Mouse (Mus musculus): ENCODE measurements around the gene Susd3. TPM values are rescaled to one million over a fixed set of nuclear protein-coding genes. Genes with fewer than 3 reads are reported as not detected.

The Susd3 gene
- polyA plus RNA-seq, 1 experiment from 2014 or later = 0.81 TPM

GRCm38 (mm10) chr13:49188966-49189360 is 59.5 kb downstream of the Susd3 start:
- H3K4me1 ChIP-seq (ENCODE audit: control insufficient read depth, insufficient read depth, low read length) = peaks cover 18% of the 10 kb centered on the region
- 50% methylated on average over 2 of the region's 2 CpGs for WGBS

GRCm38 (mm10) chr13:49188219-49188965 is 60.1 kb downstream of the Susd3 start:
- Histone ChIP-seq H3K4me2 (peak overlapping the region; percentile 98), H3K9me3 (ENCODE audit: control insufficient read depth, low read length) (no peaks in the 10 kb centered on the region), H3K4me3 (ENCODE audit: low read depth, low read length) (peak overlapping the region; percentile 56), H3K9ac (ENCODE audit: low read length) (peak overlapping the region; percentile 71; the same call in 1 of the 2 replicates), H3K27ac (ENCODE audit: low read depth, low read length) (no peak overlapping the region), H3K27me3 (ENCODE audit: control insufficient read depth, insufficient read depth, low read length) (no peaks in the 10 kb centered on the region), H3K36me3 (ENCODE audit: control insufficient read depth, insufficient read depth, low read length) (no peaks in the 10 kb centered on the region), H3K4me1 (ENCODE audit: control insufficient read depth, insufficient read depth, low read length) (peaks cover 18% of the 10 kb centered on the region)
- ATAC-seq (ENCODE audit: low FRiP score) = peak; percentile 31; the same call in 1 of the 2 replicates
- WGBS = 27% methylated on average over 15 of the region's 15 CpGs
- peak; percentile 84 for DNase-seq (ENCODE audit: low spot score, missing footprints)

More at GRCm38 (mm10) chr13:49188966-49189360, 59.5 kb downstream of the Susd3 start:
- Histone ChIP-seq H3K4me2 (no peak overlapping the region), H3K4me3 (ENCODE audit: low read depth, low read length) (no peak overlapping the region), H3K9ac (ENCODE audit: low read length) (no peak overlapping the region), H3K27ac (ENCODE audit: low read depth, low read length) (no peak overlapping the region), H3K36me3 (ENCODE audit: control insufficient read depth, insufficient read depth, low read length) (no peaks in the 10 kb centered on the region), H3K27me3 (ENCODE audit: control insufficient read depth, insufficient read depth, low read length) (no peaks in the 10 kb centered on the region), H3K9me3 (ENCODE audit: control insufficient read depth, low read length) (no peaks in the 10 kb centered on the region)
- no peak for ATAC-seq (ENCODE audit: low FRiP score)
- DNase-seq (ENCODE audit: low spot score, missing footprints) = no peak

GRCm38 (mm10) chr13:49187288-49188218 is 61.0 kb downstream of the Susd3 start, which contains the start of gene Ninj1:
TSS of gene Ninj1 (plus strand) at chr13:49187485.
- under 1% methylated on average over 87 of the region's 87 CpGs for WGBS
- Histone ChIP-seq H3K4me3 (ENCODE audit: low read depth, low read length) (peak within 1 kb of the TSS; percentile 56), H3K4me1 (ENCODE audit: control insufficient read depth, insufficient read depth, low read length) (peaks cover 18% of the 10 kb centered on the region), H3K9me3 (ENCODE audit: control insufficient read depth, low read length) (no peaks in the 10 kb centered on the region), H3K4me2 (peak within 1 kb of the TSS; percentile 98), H3K36me3 (ENCODE audit: control insufficient read depth, insufficient read depth, low read length) (no peaks in the 10 kb centered on the region), H3K27me3 (ENCODE audit: control insufficient read depth, insufficient read depth, low read length) (no peaks in the 10 kb centered on the region), H3K27ac (ENCODE audit: low read depth, low read length) (no peak within 1 kb of the TSS), H3K9ac (ENCODE audit: low read length) (peak within 1 kb of the TSS; percentile 71)
- DNase-seq (ENCODE audit: low spot score, missing footprints) (peak; percentile 91), ATAC-seq (ENCODE audit: low FRiP score) (peak; percentile 94)

- Histone ChIP-seq H3K4me2 (peak overlapping the region; percentile 98), H3K27me3 (ENCODE audit: control insufficient read depth, insufficient read depth, low read length) (no peaks in the 10 kb centered on the region), H3K4me3 (ENCODE audit: low read depth, low read length) (peak overlapping the region; percentile 56), H3K36me3 (ENCODE audit: control insufficient read depth, insufficient read depth, low read length) (no peaks in the 10 kb centered on the region), H3K9ac (ENCODE audit: low read length) (peak overlapping the region; percentile 71), H3K9me3 (ENCODE audit: control insufficient read depth, low read length) (no peaks in the 10 kb centered on the region), H3K27ac (ENCODE audit: low read depth, low read length) (no peak overlapping the region), H3K4me1 (ENCODE audit: control insufficient read depth, insufficient read depth, low read length) (peaks cover 18% of the 10 kb centered on the region)
- 19% methylated on average over 11 of the region's 11 CpGs for WGBS
- ATAC-seq (ENCODE audit: low FRiP score) = peak; percentile 25
- peak; percentile 95 for DNase-seq (ENCODE audit: low spot score, missing footprints)
Observed at GRCm38 (mm10) chr13:49186798-49187287, 61.7 kb downstream of the Susd3 start.

GRCm38 (mm10) chr13:49183646-49184045 is 64.9 kb downstream of the Susd3 start:
- 64% methylated on average over 5 of the region's 5 CpGs for WGBS
- Histone ChIP-seq H3K27me3 (ENCODE audit: control insufficient read depth, insufficient read depth, low read length) (no peaks in the 10 kb centered on the region), H3K27ac (ENCODE audit: low read depth, low read length) (no peak overlapping the region), H3K4me1 (ENCODE audit: control insufficient read depth, insufficient read depth, low read length) (peaks cover 13% of the 10 kb centered on the region), H3K36me3 (ENCODE audit: control insufficient read depth, insufficient read depth, low read length) (no peaks in the 10 kb centered on the region), H3K9me3 (ENCODE audit: control insufficient read depth, low read length) (no peaks in the 10 kb centered on the region), H3K9ac (ENCODE audit: low read length) (no peak overlapping the region), H3K4me2 (no peak overlapping the region), H3K4me3 (ENCODE audit: low read depth, low read length) (no peak overlapping the region)
- ATAC-seq (ENCODE audit: low FRiP score) = no peak
- DNase-seq (ENCODE audit: low spot score, missing footprints) = peak; percentile 35

- Histone ChIP-seq H3K9ac (ENCODE audit: low read length) (no peak overlapping the region), H3K27me3 (ENCODE audit: control insufficient read depth, insufficient read depth, low read length) (no peaks in the 10 kb centered on the region), H3K4me1 (ENCODE audit: control insufficient read depth, insufficient read depth, low read length) (peaks cover 10% of the 10 kb centered on the region), H3K9me3 (ENCODE audit: control insufficient read depth, low read length) (no peaks in the 10 kb centered on the region), H3K27ac (ENCODE audit: low read depth, low read length) (no peak overlapping the region), H3K36me3 (ENCODE audit: control insufficient read depth, insufficient read depth, low read length) (no peaks in the 10 kb centered on the region), H3K4me3 (ENCODE audit: low read depth, low read length) (no peak overlapping the region), H3K4me2 (no peak overlapping the region)
- ATAC-seq (ENCODE audit: low FRiP score) = no peak
- no peak for DNase-seq (ENCODE audit: low spot score, missing footprints)
- 52% methylated on average over 5 of the region's 5 CpGs for WGBS
Observed at GRCm38 (mm10) chr13:49183161-49183560, 65.3 kb downstream of the Susd3 start.

GRCm38 (mm10) chr13:49181411-49181984 is 67.0 kb downstream of the Susd3 start:
- no peak overlapping the region for H3K27ac ChIP-seq (ENCODE audit: low read depth, low read length)
- H3K9ac ChIP-seq (ENCODE audit: low read length) = no peak overlapping the region
- ATAC-seq (ENCODE audit: low FRiP score) (no peak), DNase-seq (ENCODE audit: low spot score, missing footprints) (no peak)
- H3K27me3 ChIP-seq (ENCODE audit: control insufficient read depth, insufficient read depth, low read length) = no peaks in the 10 kb centered on the region
- no peaks in the 10 kb centered on the region for H3K36me3 ChIP-seq (ENCODE audit: control insufficient read depth, insufficient read depth, low read length)
- H3K4me2 ChIP-seq = no peak overlapping the region
- no peaks in the 10 kb centered on the region for H3K4me1 ChIP-seq (ENCODE audit: control insufficient read depth, insufficient read depth, low read length)
- WGBS = 93% methylated on average over 3 of the region's 3 CpGs
- H3K4me3 ChIP-seq (ENCODE audit: low read depth, low read length) = no peak overlapping the region
- H3K9me3 ChIP-seq (ENCODE audit: control insufficient read depth, low read length) = no peaks in the 10 kb centered on the region

GRCm38 (mm10) chr13:49180691-49181090 is 67.8 kb downstream of the Susd3 start:
- DNase-seq (ENCODE audit: low spot score, missing footprints) = no peak
- Histone ChIP-seq H3K36me3 (ENCODE audit: control insufficient read depth, insufficient read depth, low read length) (no peaks in the 10 kb centered on the region), H3K9ac (ENCODE audit: low read length) (no peak overlapping the region), H3K4me3 (ENCODE audit: low read depth, low read length) (no peak overlapping the region), H3K4me1 (ENCODE audit: control insufficient read depth, insufficient read depth, low read length) (no peaks in the 10 kb centered on the region), H3K27me3 (ENCODE audit: control insufficient read depth, insufficient read depth, low read length) (no peaks in the 10 kb centered on the region), H3K27ac (ENCODE audit: low read depth, low read length) (no peak overlapping the region), H3K4me2 (no peak overlapping the region), H3K9me3 (ENCODE audit: control insufficient read depth, low read length) (no peaks in the 10 kb centered on the region)
- 78% methylated on average over 1 of the region's 1 CpGs for WGBS
- no peak for ATAC-seq (ENCODE audit: low FRiP score)

Measured in midbrain, embryonic 11.5 days (tissue).